Mouse (Mus musculus) lung, embryonic 16.5 days (tissue): ENCODE data around the gene Gm11037. TPM values are rescaled to one million over a fixed set of nuclear protein-coding genes. Genes with fewer than 3 reads are reported as not detected.

ENCODE experiments used
- ATAC-seq: fragments of 200-750 bp; cut with Nextera tagmentation; 2 replicates; pipeline ENCODE4 v1.8.0; 2017; ENCODE audit warnings: low read depth, mild to moderate bottlenecking, moderate library complexity
- H3K27ac ChIP-seq: fragments of 300-500 bp; sonication (generic); 2 replicates; pipeline ENCODE4 v1.5.1; 2014; ENCODE audit warnings: mild to moderate bottlenecking, control low read depth, low read length
- H3K27me3 ChIP-seq: fragments of 300-500 bp; sonication (generic); 2 replicates; pipeline ENCODE4 v1.6.1; 2014; ENCODE audit warnings: low read depth, low read length, mixed read lengths; ENCODE audit not compliant: control insufficient read depth, insufficient read depth
- H3K36me3 ChIP-seq: fragments of 300-500 bp; sonication (generic); 2 replicates; pipeline ENCODE4 v1.6.1; 2014; ENCODE audit warnings: low read length; ENCODE audit not compliant: control insufficient read depth, insufficient read depth
- H3K4me1 ChIP-seq: fragments of 300-500 bp; sonication (generic); replicated peaks from 2 replicates; pipeline ENCODE4 v1.6.1; 2014; ENCODE audit warnings: low read length, mixed read lengths; ENCODE audit not compliant: control insufficient read depth, insufficient read depth
- H3K4me2 ChIP-seq: fragments of 300-500 bp; sonication (generic); 2 replicates; pipeline ENCODE4 v1.6.1; 2014; ENCODE audit warnings: low read depth, low read length, control low read depth
- H3K4me3 ChIP-seq: fragments of 300-500 bp; sonication (generic); 2 replicates; pipeline ENCODE4 v1.5.1; 2014; ENCODE audit warnings: mild to moderate bottlenecking, low read length, control low read depth
- H3K9ac ChIP-seq: fragments of 300-500 bp; sonication (generic); 2 replicates; pipeline ENCODE4 v1.6.1; 2014; ENCODE audit warnings: low read length, control low read depth
- H3K9me3 ChIP-seq: fragments of 300-500 bp; sonication (generic); 2 replicates; pipeline ENCODE4 v1.6.1; 2016; ENCODE audit warnings: low read length; ENCODE audit not compliant: control insufficient read depth
- WGBS: fragments of 180-500 bp; shearing (Covaris S2); extraction: QIAGEN DNeasy Blood & Tissue Kit; methylation state at CpG from one replicate; pipeline ENCODE4 v1.1.7; 2014; 5-methylcytosine and 5-hydroxymethylcytosine counted together
- polyA plus RNA-seq: library from polyadenylated mRNA; unstranded; fragments of >200 nt; fragmentation: Nextera tagmentation; extraction: Ambion mirVana; gene quantifications from 2 replicates; pipeline ENCODE4 v1.2.1, GENCODE M21; 2015

Gene Gm11037
- polyA plus RNA-seq, 1 experiment from 2014 or later = not detected

GRCm38 (mm10) chr2:131172322-131172721 is 39.0 kb downstream of the Gm11037 start:
- Histone ChIP-seq H3K27me3 (peaks cover 26% of the 10 kb centered on the region), H3K4me1 (peaks cover 31% of the 10 kb centered on the region), H3K4me3 (no peak overlapping the region), H3K9me3 (no peaks in the 10 kb centered on the region), H3K9ac (no peak overlapping the region), H3K36me3 (peaks cover 4% of the 10 kb centered on the region), H3K4me2 (no peak overlapping the region), H3K27ac (no peak overlapping the region)
- WGBS = 53% methylated on average over 9 of the region's 9 CpGs
- ATAC-seq = no peak

GRCm38 (mm10) chr2:131174700-131175099 is 41.4 kb downstream of the Gm11037 start:
- H3K9me3 ChIP-seq = no peaks in the 10 kb centered on the region
- peak overlapping the region; percentile 40; the same call in 1 of the 2 replicates for H3K9ac ChIP-seq
- ATAC-seq = 0 out of 2 replicates have a peak, but pooled peaks have one; percentile 14
- H3K4me1 ChIP-seq = peaks cover 48% of the 10 kb centered on the region
- H3K4me2 ChIP-seq = peak overlapping the region; percentile 70
- 5% methylated on average over 11 of the region's 11 CpGs for WGBS
- peaks cover 4% of the 10 kb centered on the region for H3K36me3 ChIP-seq
- H3K27ac ChIP-seq = no peak overlapping the region
- peaks cover 26% of the 10 kb centered on the region for H3K27me3 ChIP-seq
- H3K4me3 ChIP-seq = peak overlapping the region; percentile 49

GRCm38 (mm10) chr2:131175286-131175944 is 42.1 kb downstream of the Gm11037 start:
- WGBS = 70% methylated on average over 3 of the region's 3 CpGs
- Histone ChIP-seq H3K36me3 (peaks cover 4% of the 10 kb centered on the region), H3K9me3 (no peaks in the 10 kb centered on the region), H3K4me2 (no peak overlapping the region), H3K4me3 (no peak overlapping the region), H3K9ac (no peak overlapping the region), H3K27ac (peak overlapping the region; percentile 84), H3K27me3 (peaks cover 25% of the 10 kb centered on the region), H3K4me1 (peaks cover 48% of the 10 kb centered on the region)
- ATAC-seq = no peak

- H3K9me3 ChIP-seq = no peaks in the 10 kb centered on the region
- peaks cover 20% of the 10 kb centered on the region for H3K27me3 ChIP-seq
- peak overlapping the region; percentile 38 for H3K4me2 ChIP-seq
- peak overlapping the region; percentile 84 for H3K27ac ChIP-seq
- peaks cover 48% of the 10 kb centered on the region for H3K4me1 ChIP-seq
- 69% methylated on average over 1 of the region's 1 CpGs for WGBS
- H3K9ac ChIP-seq = 0 out of 2 replicates have a peak overlapping the region, but pooled peaks have one; percentile 14
- ATAC-seq = no peak
- H3K4me3 ChIP-seq = no peak overlapping the region
- H3K36me3 ChIP-seq = peaks cover 4% of the 10 kb centered on the region
Observed at GRCm38 (mm10) chr2:131175945-131176309, 42.6 kb downstream of the Gm11037 start.

- no peaks in the 10 kb centered on the region for H3K9me3 ChIP-seq
- H3K4me2 ChIP-seq = peak overlapping the region; percentile 86
- H3K9ac ChIP-seq = peak overlapping the region; percentile 4; the same call in 1 of the 2 replicates
- H3K4me3 ChIP-seq = no peak overlapping the region
- peak; percentile 43 for ATAC-seq
- 53% methylated on average over 5 of the region's 5 CpGs for WGBS
- peak overlapping the region; percentile 84 for H3K27ac ChIP-seq
- peaks cover 15% of the 10 kb centered on the region for H3K27me3 ChIP-seq
- peaks cover 4% of the 10 kb centered on the region for H3K36me3 ChIP-seq
- peaks cover 47% of the 10 kb centered on the region for H3K4me1 ChIP-seq
Observed at GRCm38 (mm10) chr2:131176491-131176890, 43.2 kb downstream of the Gm11037 start.

GRCm38 (mm10) chr2:131177932-131178331 is 44.6 kb downstream of the Gm11037 start:
- ATAC-seq = no peak
- Histone ChIP-seq H3K27me3 (peaks cover under 1% of the 10 kb centered on the region), H3K4me1 (peaks cover 44% of the 10 kb centered on the region), H3K9ac (peak overlapping the region; percentile 94), H3K27ac (no peak overlapping the region), H3K4me3 (peak overlapping the region; percentile 90), H3K9me3 (no peaks in the 10 kb centered on the region), H3K4me2 (peak overlapping the region; percentile 86), H3K36me3 (peaks cover 4% of the 10 kb centered on the region)
- WGBS = 74% methylated on average over 9 of the region's 9 CpGs

- 0 out of 2 replicates have a peak, but pooled peaks have one; percentile 0 for ATAC-seq
- Histone ChIP-seq H3K4me1 (peaks cover 44% of the 10 kb centered on the region), H3K4me2 (peak overlapping the region; percentile 86), H3K4me3 (peak overlapping the region; percentile 90), H3K27ac (peak overlapping the region; percentile 91; the same call in 1 of the 2 replicates), H3K9me3 (no peaks in the 10 kb centered on the region), H3K36me3 (peaks cover 4% of the 10 kb centered on the region), H3K27me3 (no peaks in the 10 kb centered on the region), H3K9ac (peak overlapping the region; percentile 94)
- WGBS = 19% methylated on average over 26 of the region's 26 CpGs
Observed at GRCm38 (mm10) chr2:131178828-131179245, 45.5 kb downstream of the Gm11037 start.

- ATAC-seq = peak; percentile 58
- Histone ChIP-seq H3K9ac (peak overlapping the region; percentile 94), H3K4me1 (peaks cover 40% of the 10 kb centered on the region), H3K4me3 (peak overlapping the region; percentile 90), H3K27me3 (no peaks in the 10 kb centered on the region), H3K9me3 (no peaks in the 10 kb centered on the region), H3K4me2 (peak overlapping the region; percentile 86), H3K27ac (peak overlapping the region; percentile 91), H3K36me3 (peaks cover 4% of the 10 kb centered on the region)
- WGBS = under 1% methylated on average over 66 of the region's 67 CpGs
Observed at GRCm38 (mm10) chr2:131179246-131179886, 46.1 kb downstream of the Gm11037 start.

- peak; percentile 89 for ATAC-seq
- 2% methylated on average over 54 of the region's 57 CpGs for WGBS
- Histone ChIP-seq H3K36me3 (peaks cover 4% of the 10 kb centered on the region), H3K27ac (peak within 1 kb of the TSS; percentile 91), H3K4me1 (peaks cover 34% of the 10 kb centered on the region), H3K9me3 (no peaks in the 10 kb centered on the region), H3K4me2 (peak within 1 kb of the TSS; percentile 86), H3K27me3 (no peaks in the 10 kb centered on the region; the same call in 1 of the 2 replicates), H3K4me3 (peak within 1 kb of the TSS; percentile 90), H3K9ac (peak within 1 kb of the TSS; percentile 94)
Observed at GRCm38 (mm10) chr2:131179990-131180587, 46.8 kb downstream of the Gm11037 start, which contains the start of gene Cenpb. Cenpb (minus strand) TSS chr2:131180067.
